Mouse (Mus musculus): ENCODE data around the gene Adam1b. TPM values are rescaled to one million over a fixed set of nuclear protein-coding genes. Genes with fewer than 3 reads are reported as not detected.

The Adam1b gene
- polyA plus RNA-seq, 1 experiment, result 0.02 TPM

GRCm38 (mm10) chr5:121536921-121537555, 33.8 kb upstream of the Adam1b start:
- Histone ChIP-seq H3K27me3 (ENCODE audit: control insufficient read depth, insufficient read depth, insufficient read length) (no peaks in the 10 kb centered on the region), H3K4me2 (ENCODE audit: low read depth) (no peak overlapping the region), H3K79me2 (ENCODE audit: control insufficient read depth, insufficient read depth) (peaks cover 47% of the 10 kb centered on the region), H3ac (ENCODE audit: control insufficient read depth, insufficient read length) (no peak overlapping the region), H3K4me3 (no peak overlapping the region), H3K36me3 (ENCODE audit: control insufficient read depth, insufficient read depth) (peaks cover 12% of the 10 kb centered on the region)
- TF ChIP-seq POLR2AphosphoS2 (IDR thresholded peaks at IDR 0.05; ENCODE audit: insufficient read length, low read depth) (no peak), POLR2A (IDR thresholded peaks at IDR 0.05; ENCODE audit: insufficient read length, low read depth) (no peak), CEBPB (IDR thresholded peaks at IDR 0.05; ENCODE audit: insufficient read depth, poor library complexity, severe bottlenecking) (no peak)

GRCm38 (mm10) chr5:121535116-121535515, 31.9 kb upstream of the Adam1b start:
- no peak for TF ChIP-seq MYOD1 (IDR thresholded peaks at IDR 0.05; ENCODE audit: control insufficient read depth in 1 of 3, insufficient read length in 2 of 3, low read depth in 2 of 3)
- TF ChIP-seq MYOG (IDR thresholded peaks at IDR 0.05; ENCODE audit: control insufficient read depth in 1 of 3, insufficient read depth in 1 of 3, insufficient read length in 2 of 3, low read depth in 2 of 3), result no peak
- TF ChIP-seq USF1 (IDR thresholded peaks at IDR 0.05; ENCODE audit: low read depth), result no peak
- TF ChIP-seq TCF12 (IDR thresholded peaks at IDR 0.05; ENCODE audit: insufficient read depth, poor library complexity, severe bottlenecking), result no peak
- TF ChIP-seq POLR2A (IDR thresholded peaks at IDR 0.05; ENCODE audit: insufficient read length, low read depth), result no peak
- H3K36me3 ChIP-seq (ENCODE audit: control insufficient read depth, insufficient read depth), result peaks cover 23% of the 10 kb centered on the region
- H3K79me2 ChIP-seq (ENCODE audit: control insufficient read depth, insufficient read depth), result peaks cover 28% of the 10 kb centered on the region
- H3K4me2 ChIP-seq (ENCODE audit: low read depth), result no peak overlapping the region
- H3K4me3 ChIP-seq, result no peak overlapping the region
- H3ac ChIP-seq (ENCODE audit: control insufficient read depth, insufficient read length), result no peak overlapping the region
- no peaks in the 10 kb centered on the region for H3K27me3 ChIP-seq (ENCODE audit: control insufficient read depth, insufficient read depth, insufficient read length)

- Histone ChIP-seq H3K27me3 (ENCODE audit: control insufficient read depth, insufficient read depth, insufficient read length) (no peaks in the 10 kb centered on the region), H3K4me3 (no peak overlapping the region), H3K79me2 (ENCODE audit: control insufficient read depth, insufficient read depth) (peaks cover 22% of the 10 kb centered on the region), H3K4me2 (ENCODE audit: low read depth) (no peak overlapping the region), H3K36me3 (ENCODE audit: control insufficient read depth, insufficient read depth) (peaks cover 26% of the 10 kb centered on the region), H3ac (ENCODE audit: control insufficient read depth, insufficient read length) (no peak overlapping the region)
- TF ChIP-seq CEBPB (IDR thresholded peaks at IDR 0.05; ENCODE audit: insufficient read depth, poor library complexity, severe bottlenecking) (no peak), MAX (IDR thresholded peaks at IDR 0.05; ENCODE audit: low read depth) (no peak), SRF (IDR thresholded peaks at IDR 0.05; ENCODE audit: control insufficient read depth, insufficient read length, low read depth) (no peak), POLR2A (IDR thresholded peaks at IDR 0.05; ENCODE audit: insufficient read length, low read depth) (no peak), TCF3 (IDR thresholded peaks at IDR 0.05; ENCODE audit: insufficient read length, low read depth) (no peak), MYOD1 (IDR thresholded peaks at IDR 0.05; ENCODE audit: control insufficient read depth in 1 of 3, insufficient read length in 2 of 3, low read depth in 2 of 3) (no peak), TCF12 (IDR thresholded peaks at IDR 0.05; ENCODE audit: insufficient read depth, poor library complexity, severe bottlenecking) (no peak), USF1 (IDR thresholded peaks at IDR 0.05; ENCODE audit: low read depth) (no peak), MYOG (IDR thresholded peaks at IDR 0.05; ENCODE audit: control insufficient read depth in 1 of 3, insufficient read depth in 1 of 3, insufficient read length in 2 of 3, low read depth in 2 of 3) (no peak), POLR2AphosphoS2 (IDR thresholded peaks at IDR 0.05; ENCODE audit: insufficient read length, low read depth) (no peak), E2F4 (IDR thresholded peaks at IDR 0.05; ENCODE audit: insufficient read depth) (no peak), REST (IDR thresholded peaks at IDR 0.05; ENCODE audit: insufficient read depth, insufficient read length) (no peak)
These were observed 31.3 kb upstream of the Adam1b start for GRCm38 (mm10) chr5:121534521-121534920.

- no peak for TF ChIP-seq TCF12 (IDR thresholded peaks at IDR 0.05; ENCODE audit: insufficient read depth, poor library complexity, severe bottlenecking)
- TF ChIP-seq E2F4 (IDR thresholded peaks at IDR 0.05; ENCODE audit: insufficient read depth), result no peak
- no peak for TF ChIP-seq SRF (IDR thresholded peaks at IDR 0.05; ENCODE audit: control insufficient read depth, insufficient read length, low read depth)
- TF ChIP-seq MYOG (IDR thresholded peaks at IDR 0.05; ENCODE audit: control insufficient read depth in 1 of 3, insufficient read depth in 1 of 3, insufficient read length in 2 of 3, low read depth in 2 of 3), result no peak
- no peak for TF ChIP-seq MYOD1 (IDR thresholded peaks at IDR 0.05; ENCODE audit: control insufficient read depth in 1 of 3, insufficient read length in 2 of 3, low read depth in 2 of 3)
- no peak for TF ChIP-seq POLR2A (IDR thresholded peaks at IDR 0.05; ENCODE audit: insufficient read length, low read depth)
- no peak for TF ChIP-seq MAX (IDR thresholded peaks at IDR 0.05; ENCODE audit: low read depth)
- TF ChIP-seq REST (IDR thresholded peaks at IDR 0.05; ENCODE audit: insufficient read depth, insufficient read length), result no peak
- TF ChIP-seq POLR2AphosphoS2 (IDR thresholded peaks at IDR 0.05; ENCODE audit: insufficient read length, low read depth), result no peak
- TF ChIP-seq CEBPB (IDR thresholded peaks at IDR 0.05; ENCODE audit: insufficient read depth, poor library complexity, severe bottlenecking), result no peak
- no peak for TF ChIP-seq USF1 (IDR thresholded peaks at IDR 0.05; ENCODE audit: low read depth)
- no peak for TF ChIP-seq TCF3 (IDR thresholded peaks at IDR 0.05; ENCODE audit: insufficient read length, low read depth)
- H3K79me2 ChIP-seq (ENCODE audit: control insufficient read depth, insufficient read depth), result no peaks in the 10 kb centered on the region
- peaks cover 56% of the 10 kb centered on the region for H3K36me3 ChIP-seq (ENCODE audit: control insufficient read depth, insufficient read depth)
- H3K4me3 ChIP-seq, result no peak overlapping the region
- no peaks in the 10 kb centered on the region for H3K27me3 ChIP-seq (ENCODE audit: control insufficient read depth, insufficient read depth, insufficient read length)
- H3K4me2 ChIP-seq (ENCODE audit: low read depth), result no peak overlapping the region
- no peak overlapping the region for H3ac ChIP-seq (ENCODE audit: control insufficient read depth, insufficient read length)
These were observed 23.7 kb upstream of the Adam1b start for GRCm38 (mm10) chr5:121526961-121527360.

- H3ac ChIP-seq (ENCODE audit: control insufficient read depth, insufficient read length), result no peak overlapping the region
- peaks cover 56% of the 10 kb centered on the region for H3K36me3 ChIP-seq (ENCODE audit: control insufficient read depth, insufficient read depth)
- H3K79me2 ChIP-seq (ENCODE audit: control insufficient read depth, insufficient read depth), result no peaks in the 10 kb centered on the region
- H3K27me3 ChIP-seq (ENCODE audit: control insufficient read depth, insufficient read depth, insufficient read length), result no peaks in the 10 kb centered on the region
- TF ChIP-seq MYOD1 (IDR thresholded peaks at IDR 0.05; ENCODE audit: control insufficient read depth in 1 of 3, insufficient read length in 2 of 3, low read depth in 2 of 3) (no peak), TCF12 (IDR thresholded peaks at IDR 0.05; ENCODE audit: insufficient read depth, poor library complexity, severe bottlenecking) (no peak), POLR2AphosphoS2 (IDR thresholded peaks at IDR 0.05; ENCODE audit: insufficient read length, low read depth) (no peak), REST (IDR thresholded peaks at IDR 0.05; ENCODE audit: insufficient read depth, insufficient read length) (no peak), SRF (IDR thresholded peaks at IDR 0.05; ENCODE audit: control insufficient read depth, insufficient read length, low read depth) (no peak), TCF3 (IDR thresholded peaks at IDR 0.05; ENCODE audit: insufficient read length, low read depth) (no peak), MAX (IDR thresholded peaks at IDR 0.05; ENCODE audit: low read depth) (no peak)
- H3K4me3 ChIP-seq, result no peak overlapping the region
- no peak overlapping the region for H3K4me2 ChIP-seq (ENCODE audit: low read depth)
These were observed 23.3 kb upstream of the Adam1b start for GRCm38 (mm10) chr5:121526526-121526925.

Measured in myocyte (in vitro differentiated cells).